Mouse (Mus musculus) gastrocnemius, adult 2 months (tissue): ENCODE results near the gene Snrpd2. TPM values are rescaled to one million over a fixed set of nuclear protein-coding genes. Genes with fewer than 3 reads are reported as not detected.
"Not testable (repeated sequence)": the region's sequence is repeated elsewhere in the genome, so short reads cannot be mapped to it uniquely, and the experiment has no call there.

Experiments
- DNase-seq: peaks from one replicate; pipeline ENCODE4 v3.0.0; 2022
- H3K27ac ChIP-seq: fragments of 200-600 bp; 2 replicates; pipeline ENCODE4 v1.8.1; 2022; ENCODE audit warnings: mild to moderate bottlenecking
- H3K4me3 ChIP-seq: fragments of 200-600 bp; 2 replicates; pipeline ENCODE4 v1.8.1; 2022; ENCODE audit warnings: mild to moderate bottlenecking, moderate library complexity
- CTCF ChIP-seq: fragments of 200-600 bp; IDR thresholded peaks from 2 replicates; pipeline ENCODE4 v1.8.1; 2022; ENCODE audit warnings: antibody characterized with exemption, mild to moderate bottlenecking, moderate library complexity
- intact Hi-C: fragments of 180-260 bp; cut with DNase I; formaldehyde crosslinking; loops from one replicate; pipeline ENCODE4 v1.15.1; 2025
- total RNA-seq, 2 experiments: library from RNA; stranded (reverse); gene quantifications; 2 replicates each; pipeline ENCODE4 v1.2.3; 2021

Snrpd2 gene
- total RNA-seq, 2 experiments from 2014 or later: 49.7 to 58.0 TPM

DNA sequence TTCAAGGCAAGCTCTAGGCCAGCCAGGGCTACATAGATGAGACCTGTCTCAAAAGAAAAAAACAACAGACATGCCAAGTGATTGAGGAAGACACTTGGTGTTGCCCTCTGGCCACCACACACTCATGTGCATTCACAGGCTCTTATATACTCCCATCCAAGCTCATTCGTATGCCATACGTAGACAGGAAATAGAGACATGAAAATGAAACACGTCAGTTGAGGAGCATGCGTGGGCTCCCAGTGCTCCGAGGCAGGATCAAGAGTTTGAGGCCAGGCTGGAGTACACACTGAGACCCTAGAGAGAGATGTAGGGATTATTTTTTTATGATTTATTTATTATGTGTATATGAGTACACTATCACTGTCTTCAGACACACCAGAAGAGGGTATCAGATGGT, 20.1 kb upstream of the Snrpd2 start:
- H3K4me3 ChIP-seq: no peak overlapping the region
- DNase-seq: no peak
- intact Hi-C loops: no loop called here

GRCm38 (mm10) chr7:19130657-19131056, 18.9 kb upstream of the Snrpd2 start:
- intact Hi-C loops: no loop called here
- DNase-seq: no peak
- peak; percentile 39; the same call in 1 of the 2 replicates for TF ChIP-seq CTCF
- Histone ChIP-seq H3K4me3 (peak overlapping the region; percentile 77), H3K27ac (peak overlapping the region; percentile 93)

More for the DNA sequence above, 20.1 kb upstream of the Snrpd2 start:
- no peak overlapping the region for H3K27ac ChIP-seq
- no peak for TF ChIP-seq CTCF

GRCm38 (mm10) chr7:19131324-19131848, 18.1 kb upstream of the Snrpd2 start:
- peak overlapping the region; percentile 93 for H3K27ac ChIP-seq
- TF ChIP-seq CTCF: peak; percentile 87
- intact Hi-C loops: no loop called here

GRCm38 (mm10) chr7:19136168-19136567, 13.4 kb upstream of the Snrpd2 start:
- no peak for DNase-seq
- no peak for TF ChIP-seq CTCF
- Histone ChIP-seq H3K27ac (no peak overlapping the region), H3K4me3 (no peak overlapping the region)
- intact Hi-C loops: loop anchor here (5.0 kb wide), 1 partner anchor 66 kb away; no protein-coding TSS in a partner anchor

More at GRCm38 (mm10) chr7:19131324-19131848, 18.1 kb upstream of the Snrpd2 start:
- H3K4me3 ChIP-seq: peak overlapping the region; percentile 77
- peak; percentile 99 for DNase-seq

GRCm38 (mm10) chr7:19136673-19137334, 12.7 kb upstream of the Snrpd2 start:
- intact Hi-C loops: loop anchor here (5.0 kb wide), 1 partner anchor 65 kb away; no protein-coding TSS in a partner anchor
- Histone ChIP-seq H3K27ac (no peak overlapping the region), H3K4me3 (no peak overlapping the region)
- TF ChIP-seq CTCF: no peak
- no peak for DNase-seq

GRCm38 (mm10) chr7:19137380-19137779, 12.1 kb upstream of the Snrpd2 start:
- Histone ChIP-seq H3K4me3 (no peak overlapping the region), H3K27ac (no peak overlapping the region)
- peak; percentile 74 for DNase-seq
- TF ChIP-seq CTCF: peak; percentile 63
- intact Hi-C loops: loop anchor here (5.0 kb wide), 1 partner anchor 65 kb away; no protein-coding TSS in a partner anchor

DNA sequence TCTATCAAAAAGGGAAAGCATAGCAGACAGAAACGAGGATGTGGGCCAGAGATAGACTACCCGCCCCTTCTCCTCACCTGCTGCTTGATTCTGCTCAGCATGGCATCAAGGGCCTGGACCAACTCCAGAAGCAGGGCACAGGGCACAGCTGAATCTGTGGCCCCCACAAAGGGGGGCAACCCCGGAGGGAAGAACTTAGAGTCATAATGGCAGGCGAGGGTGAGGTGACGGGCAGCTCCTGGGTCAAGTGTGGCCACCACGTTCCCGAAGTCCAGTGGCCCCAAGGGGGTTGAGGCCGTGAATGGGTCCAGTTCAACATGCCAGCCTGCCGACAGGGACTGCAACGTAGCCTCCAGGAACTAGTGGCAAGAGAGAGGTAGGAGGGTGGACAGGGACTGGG, 2.7 kb upstream of the Snrpd2 start:
- H3K4me3 ChIP-seq: no peak overlapping the region
- TF ChIP-seq CTCF: no peak
- no peak overlapping the region for H3K27ac ChIP-seq
- intact Hi-C loops: no loop called here
- no peak for DNase-seq

DNA sequence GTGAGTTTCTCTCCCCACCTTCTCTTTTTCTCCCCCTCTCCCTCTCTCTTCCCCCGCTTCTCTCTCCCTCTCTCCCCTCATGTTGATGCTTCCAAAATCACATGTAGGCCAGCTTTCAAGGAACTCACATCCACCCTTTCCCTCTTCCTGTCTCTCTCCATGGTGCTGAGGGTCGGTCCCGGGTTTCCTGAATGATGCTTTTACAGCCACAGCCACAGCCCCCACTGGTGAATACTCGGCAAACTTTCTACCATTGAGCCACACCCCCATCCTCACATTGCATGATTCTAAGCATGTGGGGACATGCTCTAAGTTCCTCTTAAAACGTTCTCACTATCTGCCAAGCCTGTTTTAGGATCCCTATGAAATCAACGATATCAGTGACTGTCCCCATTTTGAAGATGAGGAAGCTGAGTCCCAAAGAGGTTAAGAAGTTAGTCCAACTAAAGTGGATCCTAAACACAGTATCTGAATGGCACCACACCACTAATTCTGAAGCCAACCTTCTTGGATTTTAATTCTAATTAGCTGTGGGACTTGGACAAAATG, 2.0 kb upstream of the Snrpd2 start:
- no peak for TF ChIP-seq CTCF
- intact Hi-C loops: loop anchor here (2.0 kb wide), 1 partner anchor 15 kb away; no protein-coding TSS in a partner anchor
- DNase-seq: no peak
- Histone ChIP-seq H3K4me3 (no peak overlapping the region), H3K27ac (no peak overlapping the region)

GRCm38 (mm10) chr7:19148180-19148874, 1.2 kb upstream of the Snrpd2 start:
- H3K27ac ChIP-seq: peak overlapping the region; percentile 94
- no peak for DNase-seq
- TF ChIP-seq CTCF: no peak
- intact Hi-C loops: loop anchor here (2.0 kb wide), 1 partner anchor 16 kb away; no protein-coding TSS in a partner anchor
- peak overlapping the region; percentile 74 for H3K4me3 ChIP-seq

DNA sequence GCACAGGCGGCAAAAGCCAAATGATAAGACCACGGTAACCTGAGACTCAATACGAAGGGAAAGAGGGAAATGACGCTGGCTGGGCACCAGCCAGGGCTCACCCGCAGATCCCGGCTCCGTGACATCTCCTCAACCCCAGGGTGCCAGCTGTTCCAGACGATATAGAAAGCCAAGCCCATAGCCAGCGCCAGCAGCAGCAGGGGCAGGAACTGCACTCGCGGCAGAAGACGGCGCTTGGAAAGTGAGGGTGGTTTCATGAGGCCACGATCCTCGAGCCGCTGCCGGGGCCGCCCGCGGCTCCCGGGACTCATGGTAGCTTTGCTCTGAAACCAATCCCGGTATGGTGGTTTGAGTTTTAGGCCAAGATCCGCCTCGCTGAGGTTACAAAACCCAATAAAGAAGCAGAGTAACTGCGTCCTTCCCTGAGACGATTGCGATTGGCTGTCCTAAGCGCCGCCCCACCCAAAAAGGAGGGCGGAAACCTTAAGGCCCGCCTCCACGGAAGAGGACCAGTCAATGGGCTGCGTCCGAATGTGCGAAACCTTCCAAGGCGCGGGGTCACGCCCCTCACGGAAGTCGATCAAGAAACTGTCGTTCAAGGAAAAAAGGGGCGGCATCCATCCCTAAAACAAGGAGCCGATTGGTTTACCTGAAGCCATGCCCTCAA, 514 bp upstream of the Snrpd2 start, which contains the start of gene Qpctl:
TSS of gene Qpctl (minus strand) at position 417 of the 667 bp plus-strand sequence.
- no peak for TF ChIP-seq CTCF
- peak within 1 kb of the TSS; percentile 94 for H3K27ac ChIP-seq
- DNase-seq: peak; percentile 98
- H3K4me3 ChIP-seq: peak within 1 kb of the TSS; percentile 74
- intact Hi-C loops: loop anchor here (2.0 kb wide), 1 partner anchor 16 kb away; no protein-coding TSS in a partner anchor

DNA sequence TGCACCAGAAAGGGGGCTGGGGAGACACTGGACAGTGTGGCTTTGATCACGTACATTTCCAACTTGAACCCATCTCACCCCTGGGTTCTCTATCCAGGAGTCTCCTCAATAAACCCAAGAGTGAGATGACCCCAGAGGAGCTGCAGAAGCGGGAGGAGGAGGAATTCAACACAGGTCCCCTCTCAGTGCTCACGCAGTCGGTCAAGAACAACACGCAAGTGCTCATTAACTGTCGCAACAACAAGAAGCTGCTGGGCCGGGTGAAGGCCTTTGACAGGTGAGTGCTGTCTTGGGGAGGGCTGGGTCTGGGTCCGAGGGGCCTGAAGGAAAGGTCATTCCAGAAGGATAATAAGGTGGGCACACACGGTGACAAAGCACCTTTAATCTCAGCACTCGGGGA, 1.6 kb downstream of the Snrpd2 start:
- intact Hi-C loops, H3K27ac ChIP-seq, DNase-seq, H3K4me3 ChIP-seq: not testable (repeated sequence)

DNA sequence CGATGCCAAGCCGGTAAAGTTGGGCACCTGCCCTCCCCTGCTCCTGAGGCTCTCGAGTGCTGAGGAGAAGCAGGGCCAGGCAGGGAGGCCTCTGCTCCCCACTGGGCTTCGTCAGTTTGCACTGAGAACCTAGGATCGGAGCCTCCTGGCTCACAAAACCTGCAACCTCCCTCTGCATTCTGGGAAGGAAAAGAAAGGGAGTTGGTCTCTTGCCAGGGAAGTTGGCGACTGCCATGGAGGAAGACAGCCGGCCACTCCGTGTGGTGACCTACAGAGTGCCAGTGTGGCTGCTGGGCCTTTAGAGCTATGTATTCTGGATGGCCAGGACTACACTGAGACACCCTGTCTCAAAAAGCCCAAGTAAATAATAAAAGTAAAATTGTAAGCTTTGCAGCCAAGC, 5.3 kb downstream of the Snrpd2 start:
- Histone ChIP-seq H3K4me3 (no peak overlapping the region), H3K27ac (no peak overlapping the region)
- no peak for TF ChIP-seq CTCF
- DNase-seq: no peak
- intact Hi-C loops: no loop called here
